Mouse (Mus musculus) kidney, adult 11 months (tissue): ENCODE measurements around the gene Psme1.

Source experiments
- DNase-seq: peaks from one replicate; pipeline ENCODE4 v3.0.0; 2022

The Psme1 gene

DNA sequence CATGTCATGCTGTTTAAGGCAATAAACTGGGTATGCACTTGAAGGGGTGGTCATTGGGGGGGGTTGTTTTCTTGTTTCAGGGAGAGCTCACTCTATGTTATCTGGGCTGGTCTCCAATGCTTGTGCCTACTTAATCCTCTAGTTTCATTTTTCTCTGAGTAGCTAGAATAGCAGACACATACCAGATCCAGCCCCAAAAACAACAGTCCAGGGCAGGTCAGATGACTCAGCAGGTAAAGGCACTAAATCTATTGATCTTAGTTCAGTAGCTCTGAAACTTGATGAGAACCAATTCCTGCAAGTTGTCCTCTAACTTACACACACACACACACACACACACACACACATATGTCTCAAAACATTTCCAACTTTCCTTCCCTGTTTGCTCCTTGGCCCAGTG, 6.2 kb upstream of the Psme1 start:
- DNase-seq = no peak

DNA sequence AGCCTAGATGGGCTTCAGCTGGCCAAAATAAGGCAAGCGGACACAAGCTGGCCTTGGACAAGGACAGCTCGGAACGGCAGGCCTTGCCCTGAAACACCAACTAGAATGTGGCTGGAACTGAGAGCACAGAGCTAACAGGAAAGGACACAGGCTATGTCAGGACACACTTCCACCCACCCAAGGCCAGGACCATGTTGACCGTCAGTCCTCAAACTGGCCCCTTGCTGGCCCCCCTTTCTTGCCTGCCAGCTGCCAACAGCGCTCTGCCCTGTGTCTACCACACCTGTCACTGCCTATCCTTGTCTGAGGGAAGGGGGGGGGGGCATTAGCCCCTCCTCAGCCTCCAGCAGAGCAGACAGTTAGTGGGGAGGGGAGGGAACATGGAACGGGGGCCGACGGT, 2.6 kb upstream of the Psme1 start, which contains the start of gene Fitm1:
Gene Fitm1 (plus strand): TSS at position 316 of the 400 bp plus-strand sequence.
- DNase-seq = no peak

DNA sequence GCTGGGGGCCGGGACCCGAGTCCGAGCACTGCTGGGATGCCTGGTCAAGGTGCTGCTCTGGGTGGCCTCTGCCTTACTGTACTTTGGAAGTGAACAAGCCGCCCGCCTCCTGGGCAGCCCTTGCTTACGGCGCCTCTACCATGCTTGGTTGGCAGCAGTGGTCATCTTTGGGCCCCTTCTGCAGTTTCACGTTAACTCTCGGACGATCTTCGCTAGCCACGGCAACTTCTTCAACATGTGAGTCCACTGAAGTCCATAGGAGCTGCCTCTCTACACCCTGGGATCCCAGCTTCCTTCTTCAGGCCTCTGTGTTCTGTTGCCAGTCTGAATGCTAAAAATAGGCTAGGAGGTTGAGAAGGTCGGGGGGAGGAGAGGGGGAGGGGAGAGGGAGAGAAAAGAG, 2.2 kb upstream of the Psme1 start:
- peak; percentile 60 for DNase-seq

DNA sequence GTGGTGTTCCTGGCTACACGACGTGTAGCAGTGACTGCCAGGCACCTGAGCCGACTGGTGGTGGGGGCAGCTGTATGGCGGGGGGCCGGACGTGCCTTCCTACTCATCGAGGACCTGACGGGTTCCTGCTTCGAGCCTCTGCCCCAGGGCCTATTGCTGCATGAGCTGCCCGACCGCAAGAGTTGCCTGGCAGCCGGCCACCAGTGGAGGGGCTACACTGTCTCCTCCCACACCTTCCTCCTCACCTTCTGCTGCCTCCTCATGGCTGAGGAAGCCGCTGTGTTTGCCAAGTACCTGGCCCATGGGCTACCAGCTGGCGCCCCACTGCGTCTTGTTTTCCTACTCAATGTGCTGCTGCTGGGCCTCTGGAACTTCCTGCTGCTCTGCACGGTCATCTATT, 1.5 kb upstream of the Psme1 start:
- no peak for DNase-seq

DNA sequence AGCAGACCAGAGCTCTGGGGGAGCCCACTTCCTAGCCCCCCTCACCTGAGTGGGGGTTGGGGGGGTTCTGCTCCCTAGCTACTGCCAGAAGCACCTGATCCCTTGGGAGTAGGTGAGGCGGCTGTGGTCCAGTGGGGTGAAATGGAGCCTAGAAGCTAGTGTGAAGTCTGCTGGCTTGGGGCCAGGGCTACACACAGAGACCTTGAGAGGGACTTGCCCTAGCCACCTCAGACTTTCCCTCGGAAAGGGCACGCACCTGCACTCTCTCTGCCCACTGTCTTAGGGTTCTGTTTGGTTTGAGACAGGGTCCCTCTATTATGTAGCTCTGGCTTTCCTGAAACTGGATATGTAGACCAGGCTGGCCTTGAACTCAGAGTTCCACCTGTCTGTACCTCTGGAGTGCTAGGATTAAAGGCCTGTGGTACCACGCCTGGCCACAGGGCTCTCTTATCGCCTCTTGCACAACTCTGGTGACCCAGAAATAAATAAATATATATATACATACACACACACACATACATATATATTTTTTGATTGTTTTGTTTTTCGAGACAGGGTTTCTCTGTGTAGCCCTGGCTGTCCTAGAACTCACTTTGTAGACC, 846 bp downstream of the Psme1 start:
- peak; percentile 80 for DNase-seq

DNA sequence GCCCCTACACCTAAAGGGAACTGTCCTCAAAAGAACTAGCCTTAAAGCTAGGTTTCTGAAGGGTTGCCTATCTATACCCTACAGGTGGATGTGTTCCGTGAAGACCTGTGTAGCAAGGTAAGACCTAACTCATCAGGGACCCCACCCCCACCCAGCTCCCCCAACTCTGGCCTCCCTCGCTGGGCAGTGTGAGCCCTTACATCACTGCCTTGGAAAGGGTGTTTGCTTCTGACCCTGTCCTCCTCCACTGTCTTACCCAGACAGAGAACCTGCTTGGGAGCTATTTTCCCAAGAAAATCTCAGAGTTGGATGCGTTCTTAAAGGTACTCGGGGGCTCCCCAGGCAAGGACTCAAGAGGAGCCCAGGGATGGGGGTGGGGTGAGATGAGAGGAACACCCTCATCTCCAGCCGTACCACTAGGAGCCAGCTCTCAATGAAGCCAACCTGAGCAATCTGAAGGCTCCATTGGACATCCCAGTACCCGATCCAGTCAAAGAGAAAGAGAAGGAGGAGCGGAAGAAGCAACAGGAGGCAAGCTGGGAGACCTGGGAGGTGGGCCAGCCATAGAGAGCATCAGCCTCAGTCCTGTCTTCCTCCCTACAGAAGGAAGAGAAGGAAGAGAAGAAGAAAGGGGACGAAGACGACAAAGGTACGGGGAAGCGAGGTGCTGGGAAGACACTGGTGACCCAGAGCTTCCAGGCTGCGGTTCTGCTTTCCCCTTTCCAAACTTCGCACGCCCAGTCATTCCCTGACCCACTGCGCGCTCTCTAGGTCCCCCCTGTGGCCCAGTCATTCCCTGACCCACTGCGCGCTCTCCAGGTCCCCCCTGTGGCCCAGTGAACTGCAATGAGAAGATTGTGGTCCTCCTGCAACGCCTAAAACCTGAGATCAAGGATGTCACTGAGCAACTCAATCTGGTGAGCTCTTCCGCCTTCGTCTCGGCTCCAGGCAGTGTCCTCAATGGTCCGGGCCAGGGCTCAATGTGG, 1.9 kb downstream of the Psme1 start:
- DNase-seq = no peak

DNA sequence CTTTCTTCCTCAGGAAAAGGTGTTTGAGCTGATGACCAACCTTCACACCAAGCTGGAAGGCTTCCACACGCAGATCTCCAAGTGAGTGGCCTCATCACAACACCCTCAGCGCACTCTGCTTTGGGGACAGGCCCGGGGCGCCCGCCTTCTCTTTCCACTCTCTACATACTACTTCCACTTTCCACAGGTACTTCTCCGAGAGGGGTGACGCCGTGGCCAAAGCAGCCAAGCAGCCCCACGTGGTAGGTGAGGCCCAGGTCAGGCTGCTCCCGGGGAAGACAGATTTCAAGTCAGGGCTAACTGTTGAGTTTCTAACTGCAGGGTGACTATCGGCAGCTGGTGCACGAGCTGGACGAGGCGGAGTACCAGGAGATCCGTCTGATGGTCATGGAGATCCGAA, 2.8 kb downstream of the Psme1 start:
- DNase-seq = no peak

DNA sequence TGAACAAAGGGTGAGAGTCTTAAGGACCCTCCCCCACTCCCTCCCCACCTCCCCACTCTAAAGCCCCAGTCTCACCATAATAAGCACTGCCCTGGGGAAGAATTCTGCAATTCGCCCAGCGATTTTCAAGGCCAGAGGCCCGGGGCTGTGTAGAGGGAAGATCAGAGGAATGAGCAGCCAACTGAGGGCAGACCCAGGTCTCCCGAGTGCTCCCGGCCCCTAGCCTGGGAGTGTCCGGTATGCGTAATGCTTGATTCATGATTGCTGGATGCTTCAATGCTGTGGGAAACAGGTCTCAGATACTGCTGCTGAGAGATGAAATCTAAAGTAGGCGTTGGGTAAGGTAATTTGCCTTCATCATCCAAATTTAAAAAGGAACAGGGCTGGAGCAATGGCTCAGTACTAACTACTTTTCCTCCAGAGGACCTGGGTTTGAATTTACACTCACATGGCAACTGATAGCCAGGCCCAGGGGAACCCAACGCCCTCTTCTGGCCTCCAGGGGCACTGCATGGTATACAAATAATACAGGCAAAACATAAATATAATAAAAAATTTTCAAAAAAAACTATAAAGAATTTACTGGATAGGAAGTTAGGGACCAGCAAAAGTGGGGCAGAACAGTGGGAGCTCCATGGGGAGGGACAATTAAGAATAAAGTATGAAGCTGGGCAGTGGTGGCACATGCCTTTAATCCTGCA, 4.2 kb downstream of the Psme1 start:
- DNase-seq = no peak

DNA sequence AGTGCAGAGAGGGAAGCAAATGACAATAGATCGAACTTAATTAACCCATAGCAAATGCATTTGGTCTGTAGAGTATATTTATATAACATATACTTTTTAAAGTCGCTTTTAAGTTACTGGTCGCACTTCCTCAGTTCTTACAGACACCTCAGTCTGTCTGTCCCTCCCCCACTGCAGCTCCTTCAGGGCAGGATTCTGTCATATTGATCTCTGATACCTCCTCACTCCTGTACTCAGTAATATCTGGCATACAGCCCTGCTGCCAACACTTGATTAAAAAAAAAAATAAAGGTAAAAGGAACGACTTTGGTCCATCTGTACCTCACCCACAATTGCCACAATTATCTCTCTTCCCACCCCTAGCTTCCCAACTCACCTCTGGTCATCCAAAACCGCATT, 6.4 kb downstream of the Psme1 start:
- DNase-seq = no peak

DNA sequence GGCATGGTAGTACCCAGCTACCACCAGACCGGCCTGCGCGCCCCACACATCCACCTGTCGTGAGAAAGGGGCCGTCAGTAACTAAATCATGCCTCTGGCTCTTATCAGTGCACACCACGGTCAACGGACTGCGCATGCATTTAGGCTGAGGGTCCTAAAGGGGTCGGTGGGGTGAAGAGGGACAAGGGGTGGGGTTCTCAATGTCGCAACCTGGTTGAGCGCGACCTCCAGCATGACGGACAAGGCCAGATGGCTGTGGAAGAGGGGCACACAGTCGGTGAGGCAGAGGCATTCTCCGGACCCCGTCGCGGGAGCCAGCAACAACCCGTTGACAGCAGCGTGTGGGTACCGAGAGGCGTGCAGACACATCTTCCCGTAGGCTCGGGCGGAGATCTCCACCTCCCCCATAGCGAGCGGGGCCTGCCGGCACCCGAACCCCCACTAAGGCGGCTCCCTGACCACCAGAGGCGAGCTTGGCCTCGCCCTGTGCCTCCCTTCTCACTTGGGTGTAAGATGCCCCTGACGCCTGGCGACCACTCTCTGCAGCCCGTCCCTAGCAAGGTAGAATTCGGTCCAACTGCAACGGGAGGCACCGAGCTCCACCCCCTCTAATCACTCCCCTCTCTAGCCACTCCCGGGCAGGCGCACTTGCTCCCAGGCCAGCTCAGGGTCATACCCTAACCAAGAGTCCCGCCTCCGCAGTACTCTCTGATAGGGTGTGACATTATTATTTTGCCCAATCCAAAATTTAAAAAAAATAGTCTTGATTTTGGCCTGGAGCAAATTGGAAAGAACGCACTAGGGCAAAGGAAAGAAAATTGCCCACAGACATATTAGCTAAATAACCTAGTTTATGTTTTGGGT, 7.0 kb downstream of the Psme1 start, which contains the start of gene Emc9:
Gene Emc9 (minus strand): TSS at position 601 of the 864 bp plus-strand sequence.
- DNase-seq = peak; percentile 81

DNA sequence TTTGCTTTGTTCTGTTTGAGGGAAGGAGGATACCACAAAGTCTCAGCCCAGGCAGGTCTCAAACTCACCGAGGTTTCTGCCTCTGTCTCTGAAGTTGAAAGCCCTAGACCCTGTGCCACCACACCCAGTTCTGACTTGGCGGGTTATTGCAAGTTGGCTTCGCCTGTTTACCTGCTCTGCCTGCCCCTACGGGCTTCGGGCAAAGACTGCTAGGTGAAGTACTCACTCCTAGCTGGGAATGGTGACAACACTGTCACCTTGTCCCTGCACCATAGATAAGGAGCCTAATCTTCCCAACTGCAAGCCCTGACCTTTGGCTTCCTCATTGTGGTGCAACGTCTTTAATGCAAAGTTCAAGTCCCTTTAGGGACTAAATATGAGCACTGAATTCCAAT, 7.6 kb downstream of the Psme1 start:
- no peak for DNase-seq

DNA sequence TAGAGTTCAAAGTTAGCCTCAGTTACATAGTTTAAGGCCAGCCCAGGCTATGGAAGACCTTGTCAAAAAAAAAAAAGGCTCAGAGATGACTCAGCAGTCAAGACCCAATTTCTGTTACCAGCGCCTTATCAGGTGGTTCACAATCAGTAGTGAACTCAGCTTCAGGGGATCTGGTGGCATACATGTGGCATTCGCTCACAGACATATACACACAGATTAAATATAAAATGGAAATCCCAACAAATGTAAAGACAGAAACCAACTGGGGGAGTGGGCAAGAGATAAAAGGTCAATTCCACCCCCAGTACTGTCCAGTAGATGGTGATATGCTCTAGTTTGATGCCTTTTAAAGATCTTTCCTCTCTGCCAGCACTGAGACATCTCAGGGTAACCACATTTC, 8.2 kb downstream of the Psme1 start:
- DNase-seq = no peak

DNA sequence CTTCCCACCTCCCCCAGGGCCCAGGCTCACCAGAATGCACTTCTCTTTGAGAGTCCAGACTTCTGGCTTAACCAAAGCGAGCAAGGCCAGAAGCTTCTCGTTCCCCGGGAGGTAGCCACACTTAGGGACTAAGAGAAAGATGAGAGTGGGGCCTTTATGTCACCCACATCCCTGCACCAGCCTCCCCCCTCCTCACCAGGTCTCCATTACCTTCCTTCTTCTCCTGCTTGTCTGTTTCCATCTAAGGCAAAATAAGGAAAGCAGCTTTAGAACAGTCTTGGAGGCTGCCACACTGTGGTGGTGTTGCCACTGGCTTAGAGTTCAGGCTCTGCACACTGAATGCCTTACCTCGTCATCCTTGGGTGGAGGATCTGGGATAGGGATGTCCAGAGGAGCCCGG, 11.3 kb downstream of the Psme1 start:
- DNase-seq = no peak

DNA sequence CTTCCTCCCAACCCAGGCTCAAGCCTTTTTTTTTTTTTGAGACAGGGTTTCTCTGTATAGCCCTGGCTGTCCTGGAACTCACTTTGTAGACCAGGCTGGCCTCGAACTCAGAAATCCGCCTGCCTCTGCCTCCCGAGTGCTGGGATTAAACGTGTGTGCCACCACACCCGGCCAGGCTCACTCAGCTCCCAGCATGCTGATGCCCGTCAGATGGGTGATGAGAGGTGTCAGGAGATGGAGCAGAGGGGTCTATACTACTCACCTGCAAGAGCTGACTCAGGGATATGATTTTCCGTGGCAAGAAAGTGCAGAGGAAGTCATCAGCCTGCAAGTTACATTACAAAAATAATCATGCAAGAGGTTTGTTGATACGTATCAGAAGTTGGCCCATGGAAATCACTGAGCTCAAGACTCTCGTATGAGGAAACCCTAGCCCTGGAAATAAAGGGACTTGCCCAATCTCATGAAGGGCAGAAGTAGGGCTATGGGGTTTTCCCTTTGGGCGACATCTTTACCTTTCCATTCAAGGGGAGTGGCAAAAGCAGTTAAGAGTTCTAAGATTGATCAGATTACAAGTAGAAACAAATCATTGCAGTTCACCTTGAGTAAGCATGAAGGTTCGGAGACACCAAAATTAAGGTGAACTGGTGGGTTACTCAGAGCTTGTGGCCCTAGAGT, 12.0 kb downstream of the Psme1 start:
- DNase-seq = no peak

DNA sequence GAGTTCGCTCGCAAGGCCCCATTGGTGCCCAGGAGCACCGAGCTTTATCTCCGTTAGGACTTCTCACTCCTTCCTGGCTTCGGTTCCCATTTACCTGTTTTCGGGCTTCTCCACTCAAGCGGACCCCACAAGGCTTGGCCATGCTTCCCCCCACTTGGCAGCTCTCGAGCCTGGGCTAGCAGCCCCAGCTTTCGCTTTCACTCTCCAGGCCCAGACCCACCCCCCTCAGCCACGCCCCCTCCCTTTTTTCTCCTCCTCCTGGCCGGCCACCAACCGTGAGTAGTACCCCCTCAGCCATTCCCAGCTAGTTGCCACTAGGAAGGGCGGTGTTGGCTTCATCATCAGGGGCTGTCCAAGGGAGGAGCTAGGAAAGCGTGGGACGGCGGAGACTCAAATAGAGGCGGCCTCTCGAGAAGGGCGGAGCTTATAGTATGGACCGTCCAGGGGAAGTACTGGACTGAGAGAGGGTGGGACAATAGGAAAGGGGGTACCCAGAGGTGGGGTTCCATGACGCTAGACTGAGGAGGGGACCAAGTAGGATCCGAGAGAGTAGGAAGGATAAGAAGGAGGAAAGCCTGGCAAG, 12.9 kb downstream of the Psme1 start, which contains the start of gene Psme2:
Gene Psme2 (minus strand): TSS at position 366 of the 583 bp plus-strand sequence.
- DNase-seq = peak; percentile 98

DNA sequence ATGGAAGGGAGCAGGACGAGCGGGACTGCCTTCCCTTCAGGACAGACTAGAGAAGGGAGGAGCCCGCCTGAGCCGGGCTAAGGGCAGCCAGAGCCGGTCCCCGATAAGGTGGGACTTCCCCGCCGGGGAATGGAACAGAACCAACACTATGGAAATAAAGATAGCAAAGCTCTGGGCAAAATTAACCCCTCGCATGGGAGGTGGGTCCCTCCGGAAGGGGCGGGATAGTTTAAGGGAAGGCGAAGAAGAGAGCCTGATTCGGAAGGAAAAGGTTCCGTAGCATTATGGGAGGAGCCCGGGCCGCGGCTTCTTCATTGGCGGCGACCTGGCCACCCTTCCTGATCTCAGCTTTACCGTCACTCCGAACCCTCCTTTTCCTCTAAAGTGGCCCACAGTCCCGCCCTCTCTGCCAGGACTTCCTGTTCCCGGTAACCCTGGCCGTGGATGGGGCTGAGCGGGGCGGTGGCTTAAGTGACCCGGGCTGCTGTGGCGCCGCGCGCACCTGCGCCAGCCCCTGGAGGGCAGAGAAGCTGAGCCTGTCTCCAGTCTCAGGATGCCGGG, 13.5 kb downstream of the Psme1 start, which contains the start of gene Rnf31:
Gene Rnf31 (plus strand): TSS at position 378 of the 561 bp plus-strand sequence.
- peak; percentile 98 for DNase-seq

DNA sequence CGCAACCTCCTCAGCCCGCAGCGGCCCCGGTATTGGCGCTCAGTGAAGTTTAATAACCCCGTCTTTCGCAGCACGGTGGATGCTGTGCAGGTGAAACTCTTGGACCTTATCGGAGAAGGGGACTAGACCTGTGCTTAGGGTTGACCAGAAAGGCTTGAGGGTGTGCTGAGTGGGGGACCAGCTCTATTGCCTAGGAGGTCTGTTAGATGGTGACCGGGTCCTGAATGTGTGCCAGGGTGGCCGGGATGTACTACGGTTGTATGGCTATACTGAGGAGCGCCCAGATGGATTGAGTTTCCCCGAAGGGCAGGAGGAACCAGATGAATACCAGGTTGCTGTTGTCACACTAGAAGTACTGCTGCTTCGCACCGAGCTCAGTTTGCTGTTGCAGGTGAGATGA, 14.3 kb downstream of the Psme1 start:
- DNase-seq = no peak

DNA sequence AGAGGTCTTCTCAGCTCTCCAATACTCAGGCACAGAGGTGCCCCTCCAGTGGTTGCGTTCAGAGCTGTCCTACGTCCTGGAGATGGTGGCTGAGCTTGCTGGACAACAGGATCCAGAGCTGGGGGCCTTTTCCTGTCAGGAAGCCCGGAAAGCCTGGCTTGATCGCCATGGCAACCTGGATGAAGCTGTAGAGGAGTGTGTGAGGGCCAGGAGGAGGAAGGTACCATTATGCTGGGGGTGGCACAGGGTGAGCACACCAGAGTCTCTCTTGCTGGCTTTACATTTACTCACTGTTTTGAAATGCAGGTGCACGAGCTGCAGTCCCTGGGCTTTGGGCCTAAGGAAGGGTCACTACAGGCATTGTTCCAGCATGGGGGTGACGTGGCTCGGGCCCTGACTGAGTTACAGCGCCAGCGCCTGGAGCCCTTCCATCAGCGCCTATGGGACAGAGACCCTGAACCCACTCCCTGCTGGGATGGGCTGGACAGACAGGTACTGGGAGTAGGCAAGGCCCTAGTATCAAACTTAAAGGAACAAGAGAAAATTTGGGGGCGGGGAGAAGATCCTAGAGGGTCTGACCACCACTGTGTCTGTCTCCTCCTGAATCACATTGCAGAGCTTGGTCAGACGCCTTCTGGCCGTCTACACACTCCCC, 18.2 kb downstream of the Psme1 start:
- DNase-seq = no peak

DNA sequence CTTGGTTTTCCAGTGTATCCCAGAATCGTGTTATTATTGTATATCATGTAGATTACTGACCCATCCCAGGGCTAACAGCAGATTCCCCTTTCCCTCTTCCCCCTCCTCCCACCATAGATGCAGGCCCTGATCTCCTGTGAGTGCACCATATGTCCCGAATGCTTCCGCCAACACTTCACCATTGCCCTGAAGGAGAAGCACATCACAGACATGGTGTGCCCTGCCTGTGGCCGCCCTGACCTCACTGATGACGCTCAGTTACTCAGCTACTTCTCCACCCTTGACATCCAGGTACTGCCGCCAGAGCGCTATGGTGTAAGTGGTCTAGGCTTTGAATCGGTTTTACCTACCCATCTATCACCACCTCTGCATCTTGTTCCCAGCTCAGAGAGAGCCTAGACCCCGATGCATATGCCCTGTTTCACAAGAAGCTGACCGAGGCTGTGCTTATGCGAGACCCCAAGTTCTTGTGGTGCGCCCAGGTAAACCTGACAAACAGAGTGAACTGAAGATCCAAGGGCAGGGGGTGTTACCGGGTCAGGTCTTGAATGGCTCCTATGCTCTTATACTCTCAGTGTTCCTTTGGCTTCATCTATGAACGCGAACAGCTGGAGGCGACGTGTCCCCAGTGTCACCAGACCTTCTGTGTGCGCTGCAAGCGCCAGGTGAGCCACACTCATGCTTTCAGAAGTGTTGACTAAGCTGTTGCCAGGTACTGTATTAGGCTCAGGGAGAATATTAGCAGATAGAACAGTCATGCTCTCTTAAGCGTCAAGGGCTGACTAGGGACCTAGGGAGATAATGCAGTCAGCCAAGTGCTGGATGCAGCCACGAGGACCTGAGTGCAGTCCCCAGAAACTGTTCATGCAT, 20.8 kb downstream of the Psme1 start:
- DNase-seq = no peak

DNA sequence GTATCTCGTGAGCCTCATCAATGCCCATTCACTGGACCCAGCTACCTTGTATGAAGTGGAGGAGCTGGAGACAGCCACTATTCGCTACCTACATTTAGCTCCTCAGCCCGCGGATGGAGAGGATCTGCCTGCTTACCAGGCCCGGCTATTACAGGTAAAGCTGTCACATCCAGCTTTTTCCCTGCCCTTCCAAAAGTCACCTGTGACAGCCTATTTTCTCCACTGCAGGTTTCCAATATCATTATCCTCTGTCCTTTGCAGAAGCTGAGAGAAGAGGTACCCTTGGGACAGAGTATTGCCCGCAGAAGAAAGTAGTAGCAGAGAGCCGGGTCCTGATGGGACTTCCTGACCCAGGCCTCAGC, 25.3 kb downstream of the Psme1 start, which contains the start of gene Irf9:
Gene Irf9 (plus strand): TSS at position 301 of the 362 bp plus-strand sequence.
- DNase-seq = no peak
